Mouse (Mus musculus) retina, embryonic 14.5 days (tissue): ENCODE measurements around the gene Mgmt.

Experiments used
- DNase-seq: peaks from one replicate; pipeline ENCODE4 v3.0.0-alpha.2; 2015; ENCODE audit warnings: low spot score

Mgmt gene

GRCm38 (mm10) chr7:136908616-136909144, 14.3 kb downstream of the Mgmt start:
- no peak for DNase-seq

DNA sequence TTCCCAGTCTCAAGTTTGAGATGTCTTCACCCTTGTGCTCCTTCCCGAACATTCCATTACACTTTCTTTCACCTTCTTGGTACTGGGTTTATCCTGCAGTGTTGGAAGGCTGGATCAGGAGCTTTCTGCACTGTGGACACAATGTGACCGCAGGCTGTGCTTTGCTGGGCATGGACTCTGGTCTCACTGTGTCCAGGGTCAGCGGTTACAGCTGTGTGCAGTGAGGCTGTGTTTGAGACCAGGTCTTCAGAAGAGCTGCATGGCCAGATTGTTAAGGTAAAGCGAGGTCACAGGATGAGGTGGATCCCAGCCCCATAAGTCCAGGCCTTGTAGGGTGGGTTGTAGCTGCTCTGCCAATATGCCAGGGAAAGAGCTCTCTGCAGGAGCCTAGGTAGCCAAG, 18.5 kb downstream of the Mgmt start:
- DNase-seq: no peak

DNA sequence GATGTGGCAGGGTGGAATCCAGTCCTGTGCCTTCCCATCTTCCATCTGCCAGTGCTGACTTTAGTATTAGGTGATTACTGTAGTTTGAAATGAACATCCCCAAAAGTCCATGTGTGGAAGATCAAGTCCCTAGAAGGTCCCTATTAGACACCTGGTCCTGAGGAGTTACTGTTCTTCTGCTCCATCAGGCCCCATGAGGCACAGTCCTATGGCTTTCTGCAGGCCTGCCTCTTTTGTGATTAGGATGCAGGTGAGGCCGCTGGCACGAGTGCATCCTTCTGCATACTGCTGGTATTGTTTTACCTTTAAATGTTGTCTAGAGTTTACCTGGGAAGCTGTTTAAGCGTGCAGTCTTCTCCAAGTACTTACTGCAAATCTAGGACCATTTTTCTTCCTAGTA, 21.6 kb downstream of the Mgmt start:
- no peak for DNase-seq

- DNase-seq: no peak
Measured at GRCm38 (mm10) chr7:136920976-136921755, 26.8 kb downstream of the Mgmt start.

GRCm38 (mm10) chr7:136922230-136922629, 27.8 kb downstream of the Mgmt start:
- DNase-seq: no peak

GRCm38 (mm10) chr7:136924610-136925260, 30.3 kb downstream of the Mgmt start:
- DNase-seq: no peak

- DNase-seq: no peak
Measured at GRCm38 (mm10) chr7:136926178-136926577, 31.8 kb downstream of the Mgmt start.

GRCm38 (mm10) chr7:136930451-136930850, 36.0 kb downstream of the Mgmt start:
- no peak for DNase-seq

DNA sequence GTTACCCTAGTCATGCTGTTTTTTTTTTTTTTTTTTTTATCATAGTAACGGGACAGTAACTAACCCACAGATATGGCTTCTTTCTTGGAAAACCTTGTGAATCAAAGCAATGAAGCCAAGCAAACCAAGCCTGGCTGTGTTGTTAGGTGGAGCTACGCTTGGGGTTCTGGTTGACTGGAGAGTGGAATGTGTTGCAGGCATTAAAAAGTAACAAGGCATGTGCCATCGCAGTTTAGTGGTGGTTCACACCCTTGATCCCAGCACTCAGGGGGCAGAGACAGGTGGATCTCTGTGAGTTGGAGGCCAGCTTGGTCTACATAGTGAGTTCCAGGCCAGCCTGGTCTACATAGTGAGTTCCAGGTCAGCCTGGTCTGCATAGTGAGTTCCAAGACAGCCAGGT, 39.0 kb downstream of the Mgmt start:
- no peak for DNase-seq

DNA sequence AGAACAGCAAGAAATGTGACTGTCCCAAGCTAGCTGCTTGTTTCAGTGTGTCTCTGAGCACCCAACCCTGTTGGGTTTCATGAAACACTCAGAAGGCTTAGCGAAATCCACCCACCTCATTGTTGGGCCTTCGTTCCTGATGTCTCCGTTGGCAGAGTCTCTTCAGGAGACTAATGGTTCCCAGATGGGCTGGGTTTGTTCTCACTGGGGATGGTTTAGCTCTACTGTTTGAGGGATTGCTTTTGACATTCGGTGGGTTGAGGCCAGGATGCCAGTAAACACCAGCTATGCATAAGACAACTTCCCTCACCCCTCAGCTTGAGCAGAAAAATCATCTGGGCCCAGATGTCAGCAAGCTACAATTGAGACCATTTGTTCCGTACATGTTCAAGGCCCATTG, 39.9 kb downstream of the Mgmt start:
- no peak for DNase-seq

- no peak for DNase-seq
Measured at GRCm38 (mm10) chr7:136934784-136935183, 40.4 kb downstream of the Mgmt start.

- no peak for DNase-seq
Measured at GRCm38 (mm10) chr7:136938371-136938770, 44.0 kb downstream of the Mgmt start.

- DNase-seq: no peak
Measured at GRCm38 (mm10) chr7:136942414-136942813, 48.0 kb downstream of the Mgmt start.

DNA sequence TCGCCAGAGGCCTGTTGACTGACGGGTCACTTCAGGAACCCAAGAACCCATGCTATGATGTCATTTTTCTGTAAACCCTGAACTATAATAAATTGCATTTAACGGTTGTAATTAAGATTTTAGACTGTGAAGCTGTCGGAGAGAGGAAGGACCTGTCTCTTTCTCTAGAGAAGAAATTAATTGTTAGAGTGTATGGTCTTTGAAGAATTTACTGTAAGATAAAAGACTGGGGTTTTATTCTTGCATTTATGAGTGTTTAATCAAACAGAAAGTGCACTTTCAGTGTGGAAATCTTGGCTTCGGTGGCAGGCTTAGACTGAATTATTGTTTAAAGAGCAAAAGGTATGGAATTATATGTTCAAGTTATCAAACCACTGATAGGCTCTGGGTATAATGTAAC, 49.5 kb downstream of the Mgmt start:
- no peak for DNase-seq

DNA sequence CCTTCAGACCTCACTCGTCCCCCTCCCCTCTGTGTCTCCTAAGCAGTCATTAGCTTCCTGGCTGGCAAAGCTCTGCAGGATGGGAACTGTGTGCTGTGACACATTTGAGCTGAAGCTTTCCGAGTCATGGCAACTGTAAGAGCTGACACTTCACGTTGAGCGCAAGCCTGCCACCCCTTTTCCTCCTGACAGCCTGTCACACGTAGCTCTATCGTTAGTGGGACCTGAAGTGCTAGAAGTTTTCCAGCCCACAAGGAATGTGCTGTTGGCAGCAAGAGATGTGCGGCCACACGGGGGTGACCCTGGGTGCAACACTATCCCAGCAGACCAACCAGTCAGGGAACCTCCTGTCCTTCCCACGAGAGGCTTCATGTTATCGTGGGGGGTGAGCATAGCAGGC, 51.3 kb downstream of the Mgmt start:
- no peak for DNase-seq

GRCm38 (mm10) chr7:136946131-136946530, 51.7 kb downstream of the Mgmt start:
- no peak for DNase-seq

DNA sequence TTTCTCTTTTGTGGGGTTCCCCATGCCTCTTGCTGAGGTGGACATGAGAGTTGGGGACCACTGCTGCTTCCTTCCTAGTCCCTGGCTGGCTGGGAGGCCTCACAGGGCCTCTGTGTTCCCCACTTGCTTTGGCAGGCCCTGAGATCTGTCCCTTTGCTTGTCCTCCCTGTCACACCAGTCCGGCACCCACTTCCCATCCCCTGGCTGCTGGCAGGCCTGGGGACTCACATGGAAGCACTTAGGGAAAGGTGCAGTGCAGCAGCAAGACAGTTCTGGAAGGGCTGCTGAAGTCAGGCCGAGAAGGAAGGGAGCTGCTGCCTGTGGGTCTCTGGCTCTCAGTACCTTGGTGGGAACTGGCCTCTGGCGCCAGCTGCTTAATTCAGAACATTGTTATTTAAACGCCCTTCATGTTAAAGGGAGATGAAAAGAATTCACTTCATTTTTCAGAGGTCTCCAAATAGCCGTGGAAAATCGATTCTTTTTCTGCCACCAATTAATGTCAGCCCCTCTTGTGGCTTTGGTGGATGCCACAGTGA, 53.9 kb downstream of the Mgmt start:
- no peak for DNase-seq

- DNase-seq: no peak
Measured at GRCm38 (mm10) chr7:136952608-136953007, 58.2 kb downstream of the Mgmt start.

DNA sequence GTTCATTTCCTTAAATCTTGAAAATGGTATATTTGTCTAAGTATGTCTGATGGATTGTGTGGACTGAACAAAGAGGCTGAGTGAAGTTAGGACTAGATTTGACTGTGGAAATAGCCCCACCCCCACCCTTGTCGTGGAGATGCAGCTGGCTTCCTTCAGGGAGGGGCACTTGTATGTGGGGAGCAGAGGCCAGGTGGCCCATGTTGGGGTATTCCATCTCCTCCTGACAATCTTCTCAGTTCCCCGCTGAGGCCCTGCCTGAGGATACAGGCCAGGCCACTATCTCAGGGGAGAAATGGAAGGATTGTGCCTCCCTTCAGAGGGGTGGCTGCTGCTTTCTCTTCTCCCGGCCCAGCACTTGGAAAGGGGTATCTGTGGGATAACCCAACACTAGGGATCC, 58.8 kb downstream of the Mgmt start:
- DNase-seq: no peak

DNA sequence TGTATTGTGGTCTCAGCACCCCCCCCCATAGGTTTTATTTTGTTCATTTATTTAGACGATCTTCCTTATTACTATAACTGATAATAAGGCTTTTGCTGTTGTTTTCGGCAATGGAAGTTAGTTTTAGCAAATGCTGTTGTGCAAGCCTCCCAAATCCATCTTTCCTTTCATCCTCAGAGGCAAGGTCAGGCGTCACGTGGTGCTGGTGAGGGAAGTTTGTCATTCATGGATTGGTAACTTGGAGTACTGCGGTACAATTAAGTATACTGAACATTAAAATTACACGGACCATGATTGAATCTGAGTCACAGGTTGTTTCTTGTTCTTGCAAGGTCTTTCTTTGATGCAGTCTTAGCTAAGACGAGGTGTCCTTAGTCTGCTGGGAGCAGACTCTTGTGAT, 77.9 kb downstream of the Mgmt start:
- DNase-seq: no peak

- DNase-seq: no peak
Measured at GRCm38 (mm10) chr7:136975001-136975400, 80.6 kb downstream of the Mgmt start.

DNA sequence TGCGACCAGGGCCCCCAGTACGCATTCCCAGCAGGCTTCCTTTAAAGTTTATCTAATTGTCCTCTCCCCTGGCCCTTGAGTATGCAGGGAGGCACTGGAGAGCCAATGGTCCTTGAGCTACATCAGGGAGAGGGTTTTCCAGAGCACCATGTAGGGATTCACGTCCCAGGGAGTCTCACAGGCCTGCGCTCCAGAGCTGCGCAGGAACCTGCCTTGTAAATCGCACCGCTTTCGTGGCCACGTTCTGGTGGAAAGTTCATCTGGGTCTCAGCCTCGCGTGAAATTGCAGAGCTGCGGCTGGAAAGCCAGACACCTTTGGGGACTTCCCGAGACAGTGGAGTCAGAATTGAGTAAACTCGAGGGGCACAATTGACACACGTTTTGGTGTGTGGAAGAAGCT, 103.0 kb downstream of the Mgmt start:
- no peak for DNase-seq

DNA sequence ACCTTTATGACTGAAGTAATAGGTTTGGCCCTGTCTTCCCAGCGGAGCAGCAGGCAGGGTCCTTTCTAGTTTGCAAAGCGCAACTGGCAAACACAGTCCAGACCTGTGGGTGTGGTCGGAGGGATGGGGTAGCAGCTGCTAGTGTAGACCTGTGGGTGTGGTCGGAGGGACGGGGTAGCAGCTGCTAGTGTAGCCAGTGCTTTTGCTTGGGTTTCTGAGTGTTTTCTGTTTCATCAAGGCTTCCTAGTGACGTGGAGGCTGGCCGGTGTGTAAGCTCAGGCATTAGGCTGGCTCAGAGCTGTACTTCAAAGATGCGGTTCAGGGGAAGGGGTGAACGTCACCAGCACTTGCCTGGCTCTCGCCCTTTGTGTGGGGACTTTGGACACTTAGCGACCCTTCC, 106.3 kb downstream of the Mgmt start:
- peak; percentile 35 for DNase-seq
